Mouse (Mus musculus): ENCODE data around the gene Prune1. TPM values are rescaled to one million over a fixed set of nuclear protein-coding genes. Genes with fewer than 3 reads are reported as not detected.
A peak's percentile ranks its signal among the peaks of the same experiment; 100 is the strongest.

The Prune1 gene
- total and polyA plus RNA-seq, 2 experiments from 2014 or later, result 59.0 to 60.4 TPM

GRCm38 (mm10) chr3:95319110-95319509, 37.2 kb upstream of the Prune1 start:
- Histone ChIP-seq H3K4me2 (ENCODE audit: low read depth) (no peak overlapping the region), H3K4me3 (ENCODE audit: low read depth, low read length) (no peak overlapping the region), H3K27ac (ENCODE audit: low read depth, low read length) (no peak overlapping the region), H3K9me3 (ENCODE audit: low read length) (no peaks in the 10 kb centered on the region), H3K27me3 (ENCODE audit: insufficient read depth, low read length) (no peaks in the 10 kb centered on the region), H3K9ac (no peak overlapping the region), H3K4me1 (ENCODE audit: insufficient read depth) (peaks cover 19% of the 10 kb centered on the region), H3K36me3 (ENCODE audit: insufficient read depth) (peaks cover 44% of the 10 kb centered on the region)
- no peak for TF ChIP-seq CTCF (IDR thresholded peaks at IDR 0.05; ENCODE audit: low read depth)
- no peak for ATAC-seq
- DNase-seq, result no peak
- WGBS, result 60% methylated on average over 2 of the region's 2 CpGs

- no peak for DNase-seq
- ATAC-seq, result no peak
- H3K27ac ChIP-seq (ENCODE audit: low read depth, low read length), result no peak overlapping the region
- H3K4me2 ChIP-seq (ENCODE audit: low read depth), result no peak overlapping the region
- peaks cover 38% of the 10 kb centered on the region for H3K36me3 ChIP-seq (ENCODE audit: insufficient read depth)
- no peak for TF ChIP-seq CTCF (IDR thresholded peaks at IDR 0.05; ENCODE audit: low read depth)
- no peak overlapping the region for H3K4me3 ChIP-seq (ENCODE audit: low read depth, low read length)
- H3K9ac ChIP-seq, result no peak overlapping the region
- H3K9me3 ChIP-seq (ENCODE audit: low read length), result no peaks in the 10 kb centered on the region
- WGBS, result 38% methylated on average over 6 of the region's 6 CpGs
- peaks cover 19% of the 10 kb centered on the region for H3K4me1 ChIP-seq (ENCODE audit: insufficient read depth)
- H3K27me3 ChIP-seq (ENCODE audit: insufficient read depth, low read length), result no peaks in the 10 kb centered on the region
Measured at GRCm38 (mm10) chr3:95318548-95318947, 36.7 kb upstream of the Prune1 start.

- no peaks in the 10 kb centered on the region for H3K9me3 ChIP-seq (ENCODE audit: low read length)
- ATAC-seq (no peak), DNase-seq (peak; percentile 61)
- peaks cover 28% of the 10 kb centered on the region for H3K36me3 ChIP-seq (ENCODE audit: insufficient read depth)
- WGBS, result 21% methylated on average over 12 of the region's 12 CpGs
- peaks cover 19% of the 10 kb centered on the region for H3K4me1 ChIP-seq (ENCODE audit: insufficient read depth)
- H3K27me3 ChIP-seq (ENCODE audit: insufficient read depth, low read length), result no peaks in the 10 kb centered on the region
- H3K27ac ChIP-seq (ENCODE audit: low read depth, low read length), result no peak overlapping the region
- no peak overlapping the region for H3K4me2 ChIP-seq (ENCODE audit: low read depth)
- no peak overlapping the region for H3K9ac ChIP-seq
- no peak overlapping the region for H3K4me3 ChIP-seq (ENCODE audit: low read depth, low read length)
- TF ChIP-seq CTCF (IDR thresholded peaks at IDR 0.05; ENCODE audit: low read depth), result peak; percentile 75
Measured at GRCm38 (mm10) chr3:95317414-95318080, 35.7 kb upstream of the Prune1 start.

GRCm38 (mm10) chr3:95315844-95316550, 34.1 kb upstream of the Prune1 start:
- no peaks in the 10 kb centered on the region for H3K27me3 ChIP-seq (ENCODE audit: insufficient read depth, low read length)
- H3K9me3 ChIP-seq (ENCODE audit: low read length), result no peaks in the 10 kb centered on the region
- TF ChIP-seq CTCF (IDR thresholded peaks at IDR 0.05; ENCODE audit: low read depth), result no peak
- peaks cover 13% of the 10 kb centered on the region for H3K36me3 ChIP-seq (ENCODE audit: insufficient read depth)
- H3K4me3 ChIP-seq (ENCODE audit: low read depth, low read length), result peak overlapping the region; percentile 74
- peak overlapping the region; percentile 55 for H3K4me2 ChIP-seq (ENCODE audit: low read depth)
- H3K9ac ChIP-seq, result peak overlapping the region; percentile 96
- WGBS, result 12% methylated on average over 9 of the region's 9 CpGs
- peak overlapping the region; percentile 92 for H3K27ac ChIP-seq (ENCODE audit: low read depth, low read length)
- no peak for ATAC-seq
- peaks cover 19% of the 10 kb centered on the region for H3K4me1 ChIP-seq (ENCODE audit: insufficient read depth)
- no peak for DNase-seq

- H3K4me1 ChIP-seq (ENCODE audit: insufficient read depth), result peaks cover 19% of the 10 kb centered on the region
- peak; percentile 91 for ATAC-seq
Measured at GRCm38 (mm10) chr3:95315094-95315843, 33.4 kb upstream of the Prune1 start.

GRCm38 (mm10) chr3:95314486-95315093, 32.7 kb upstream of the Prune1 start, which contains the start of gene Cers2:
Gene Cers2, plus strand, starts transcription at chr3:95314791.
- Histone ChIP-seq H3K9ac (peak within 1 kb of the TSS; percentile 96), H3K36me3 (ENCODE audit: insufficient read depth) (no peaks in the 10 kb centered on the region), H3K4me2 (ENCODE audit: low read depth) (peak within 1 kb of the TSS; percentile 55), H3K4me3 (ENCODE audit: low read depth, low read length) (peak within 1 kb of the TSS; percentile 74), H3K9me3 (ENCODE audit: low read length) (no peaks in the 10 kb centered on the region), H3K4me1 (ENCODE audit: insufficient read depth) (peaks cover 19% of the 10 kb centered on the region), H3K27ac (ENCODE audit: low read depth, low read length) (peak within 1 kb of the TSS; percentile 92), H3K27me3 (ENCODE audit: insufficient read depth, low read length) (no peaks in the 10 kb centered on the region)
- no peak for TF ChIP-seq CTCF (IDR thresholded peaks at IDR 0.05; ENCODE audit: low read depth)
- DNase-seq (peak; percentile 56), ATAC-seq (peak; percentile 26)
- WGBS, result 3% methylated on average over 27 of the region's 27 CpGs

More at GRCm38 (mm10) chr3:95315094-95315843, 33.4 kb upstream of the Prune1 start:
- DNase-seq, result peak; percentile 85
- peak; percentile 56 for TF ChIP-seq CTCF (IDR thresholded peaks at IDR 0.05; ENCODE audit: low read depth)
- Histone ChIP-seq H3K27me3 (ENCODE audit: insufficient read depth, low read length) (no peaks in the 10 kb centered on the region), H3K4me2 (ENCODE audit: low read depth) (peak overlapping the region; percentile 55), H3K9ac (peak overlapping the region; percentile 96), H3K4me3 (ENCODE audit: low read depth, low read length) (peak overlapping the region; percentile 74), H3K36me3 (ENCODE audit: insufficient read depth) (peaks cover 6% of the 10 kb centered on the region), H3K27ac (ENCODE audit: low read depth, low read length) (peak overlapping the region; percentile 92), H3K9me3 (ENCODE audit: low read length) (no peaks in the 10 kb centered on the region)
- 2% methylated on average over 69 of the region's 71 CpGs for WGBS

All from forebrain, postnatal 0 days (tissue).